Mouse (Mus musculus) kidney, adult 9 months (tissue): ENCODE measurements around the gene Eif2b3.

Experiments
- DNase-seq: peaks from one replicate; pipeline ENCODE4 v3.0.0; 2022

Gene Eif2b3

DNA sequence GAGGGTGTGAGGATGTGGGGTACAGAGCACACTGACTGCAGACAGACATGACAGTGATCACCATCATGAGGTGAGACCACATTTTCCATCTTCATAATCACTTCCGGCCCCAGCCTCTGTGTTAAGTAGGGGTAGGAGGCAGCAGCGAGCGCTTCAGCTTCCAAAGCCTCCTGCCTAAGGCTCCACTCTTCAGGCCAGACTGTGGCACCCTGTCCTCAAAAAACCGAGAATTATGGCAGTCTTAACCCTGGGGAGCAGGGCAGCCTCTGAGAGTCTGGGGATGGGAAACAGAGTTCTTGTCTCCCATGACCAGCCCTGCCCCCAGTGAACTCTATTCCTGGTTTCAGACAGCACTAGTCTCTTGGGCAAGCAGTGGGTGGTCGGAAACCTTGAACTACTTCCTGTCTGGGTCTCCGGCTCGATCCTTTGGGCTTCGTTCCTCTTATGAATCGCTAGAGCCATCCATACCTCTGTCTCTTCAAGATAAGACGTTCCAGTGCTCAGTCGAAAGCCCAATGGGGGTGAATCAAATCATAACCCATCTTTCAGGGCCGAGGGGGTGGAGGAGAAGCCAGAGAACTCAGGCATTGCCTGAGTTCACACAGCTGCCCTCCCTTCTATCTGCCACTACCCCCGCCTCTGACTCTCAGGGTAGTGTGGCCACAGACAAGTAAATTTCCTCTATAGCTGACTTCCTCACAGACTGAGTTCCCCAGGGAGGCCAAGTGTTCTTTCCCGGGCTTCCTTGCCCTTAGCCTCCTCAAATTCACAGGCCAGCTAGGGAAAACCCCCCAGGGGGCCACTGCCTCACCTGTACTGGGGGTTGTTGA lies 105.5 kb downstream of the Eif2b3 start:
- peak; percentile 49 for DNase-seq

- peak; percentile 56 for DNase-seq
Observed at GRCm38 (mm10) chr4:117125348-117125909, 106.2 kb downstream of the Eif2b3 start, which contains the start of gene Btbd19. Gene Btbd19 (minus strand): TSS chr4:117125725.

DNA sequence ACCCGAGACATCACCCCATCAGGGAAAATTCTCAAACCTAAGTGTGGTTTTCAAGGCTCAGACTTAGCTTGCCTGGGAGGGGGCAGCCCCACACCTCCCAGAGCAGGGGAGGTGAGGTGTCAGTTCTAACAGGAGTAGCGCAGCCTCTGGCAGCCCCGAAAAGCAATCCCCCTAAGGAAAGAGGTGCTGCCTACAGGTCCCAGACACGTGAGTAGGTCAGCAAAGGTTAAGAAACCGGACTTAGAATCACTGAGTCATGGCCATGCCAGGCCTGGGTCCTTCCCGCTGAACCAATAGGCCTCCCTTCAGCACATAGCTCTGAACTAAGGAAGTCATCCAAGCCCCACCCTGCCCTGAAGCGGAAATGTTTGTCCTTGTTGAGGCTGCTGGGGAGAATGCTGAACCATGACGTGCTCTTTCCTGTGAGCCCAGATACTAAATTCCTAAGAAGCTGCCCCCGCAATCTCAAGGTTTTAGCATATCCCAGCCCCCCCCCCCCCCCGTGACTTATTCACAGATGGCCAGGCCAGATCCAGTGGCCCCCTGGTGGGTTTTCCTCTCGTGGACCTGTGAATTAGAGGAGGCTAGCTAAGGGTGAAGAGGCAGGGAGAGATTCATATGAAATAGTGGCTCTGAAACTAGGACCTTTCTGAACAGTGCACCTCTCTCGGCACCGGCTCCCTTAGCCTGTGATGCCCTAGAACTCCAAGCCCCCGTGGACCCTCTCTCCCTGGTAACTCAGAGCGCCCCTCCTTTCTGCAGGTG lies 106.9 kb downstream of the Eif2b3 start:
- peak; percentile 84 for DNase-seq

DNA sequence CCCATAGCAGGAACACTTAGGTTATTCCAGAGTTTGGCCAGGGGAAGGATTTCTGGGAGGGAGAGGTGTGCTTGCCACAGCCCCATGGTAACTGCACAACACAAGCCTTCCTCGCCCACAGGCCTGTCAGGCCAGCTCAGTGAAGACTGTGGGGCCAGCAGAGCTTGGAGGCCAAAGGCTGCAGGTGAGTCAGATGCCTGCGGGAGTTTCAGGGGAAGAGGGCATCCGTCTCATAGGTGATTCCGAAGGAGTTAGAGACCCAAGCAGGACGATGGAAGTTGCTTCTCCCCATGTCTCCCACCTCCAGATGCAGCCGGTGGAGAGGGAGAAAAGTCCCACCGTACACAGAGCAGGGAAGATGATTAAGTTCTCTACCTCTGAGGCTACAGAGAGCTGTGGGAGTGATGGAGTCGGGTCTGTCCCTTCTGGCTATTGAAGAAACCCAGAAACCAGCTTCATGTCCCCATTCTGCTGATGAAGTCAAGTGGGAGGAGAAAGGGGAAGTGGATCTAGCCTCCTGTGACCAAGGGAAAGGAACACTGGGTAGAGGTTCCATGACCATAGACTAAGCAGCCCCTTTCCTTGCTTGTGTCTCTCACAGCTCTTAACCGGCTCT lies 107.6 kb downstream of the Eif2b3 start, which contains the start of gene Tctex1d4:
Tctex1d4 (plus strand) TSS at position 120 of the 616 bp plus-strand sequence.
- DNase-seq: no peak

DNA sequence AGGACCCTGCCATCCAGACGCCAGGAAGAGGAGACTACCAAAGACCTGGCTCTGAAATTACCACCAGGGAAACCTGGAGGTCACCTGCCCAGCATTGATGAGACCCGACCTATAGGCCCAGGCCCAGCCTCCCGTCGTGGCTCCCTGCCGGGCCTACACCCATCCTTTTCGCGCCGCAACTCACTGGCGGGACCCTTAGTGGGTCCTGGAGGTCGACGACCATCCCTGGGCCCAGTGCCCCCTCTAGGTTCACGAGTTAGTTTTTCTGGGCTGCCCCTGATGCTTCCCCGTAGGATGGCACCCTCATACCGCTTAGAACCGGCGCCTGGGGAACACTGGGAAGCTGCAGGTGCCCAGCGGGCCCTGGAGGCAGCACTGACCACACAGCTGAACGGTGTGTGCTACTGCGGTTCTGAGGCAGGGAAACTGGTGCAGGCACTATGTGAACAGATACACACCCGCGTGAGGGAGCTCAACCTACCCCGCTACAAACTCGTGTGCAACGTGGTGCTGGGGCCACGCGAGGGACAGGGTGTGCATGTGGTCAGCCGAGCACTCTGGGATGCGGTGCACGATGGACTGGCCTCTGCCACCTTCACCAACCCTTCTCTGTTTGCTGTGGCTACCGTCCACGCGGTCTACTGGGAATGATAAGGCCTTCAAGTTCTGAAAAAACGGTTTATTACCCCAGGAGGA lies 108.9 kb downstream of the Eif2b3 start:
- DNase-seq: no peak

DNA sequence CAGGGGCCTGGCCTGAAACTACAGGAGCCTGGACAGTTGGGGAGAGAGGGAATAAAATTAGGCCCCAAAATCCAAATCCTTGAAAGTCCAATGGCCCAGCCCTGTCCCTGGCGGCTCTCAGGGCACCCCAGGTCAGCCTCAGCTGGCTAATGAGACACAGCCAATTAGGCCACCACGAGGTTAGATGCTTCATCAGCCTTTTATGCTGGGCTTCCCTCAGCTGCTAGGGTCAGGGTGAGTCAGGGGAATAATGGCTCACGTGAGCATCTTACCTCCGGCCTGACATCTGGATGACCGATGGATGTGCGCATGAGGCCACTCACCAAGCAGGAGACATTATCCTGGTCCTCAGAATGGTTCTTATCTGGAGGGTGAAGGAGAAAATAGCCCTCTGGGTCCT lies 111.6 kb downstream of the Eif2b3 start:
- DNase-seq: peak; percentile 42

DNA sequence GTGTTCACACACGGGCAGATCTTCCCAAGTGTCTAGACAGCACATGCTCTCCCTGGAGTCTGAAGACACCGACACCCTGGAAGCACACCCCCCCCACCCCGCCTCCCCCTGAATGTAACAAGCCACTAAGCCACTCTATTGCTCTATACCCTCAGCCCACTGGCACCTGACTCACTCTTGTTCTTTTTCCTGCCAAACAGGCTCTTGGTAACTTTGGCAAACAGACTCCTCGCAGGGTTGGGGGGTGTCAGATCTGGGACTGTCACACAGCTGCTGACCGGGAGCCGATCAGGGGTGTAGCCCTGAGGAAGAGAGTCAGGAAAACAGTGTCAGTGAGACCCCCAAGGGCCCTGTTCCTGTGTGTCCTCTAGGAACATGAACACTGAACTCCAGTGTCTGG lies 112.0 kb downstream of the Eif2b3 start:
- no peak for DNase-seq

DNA sequence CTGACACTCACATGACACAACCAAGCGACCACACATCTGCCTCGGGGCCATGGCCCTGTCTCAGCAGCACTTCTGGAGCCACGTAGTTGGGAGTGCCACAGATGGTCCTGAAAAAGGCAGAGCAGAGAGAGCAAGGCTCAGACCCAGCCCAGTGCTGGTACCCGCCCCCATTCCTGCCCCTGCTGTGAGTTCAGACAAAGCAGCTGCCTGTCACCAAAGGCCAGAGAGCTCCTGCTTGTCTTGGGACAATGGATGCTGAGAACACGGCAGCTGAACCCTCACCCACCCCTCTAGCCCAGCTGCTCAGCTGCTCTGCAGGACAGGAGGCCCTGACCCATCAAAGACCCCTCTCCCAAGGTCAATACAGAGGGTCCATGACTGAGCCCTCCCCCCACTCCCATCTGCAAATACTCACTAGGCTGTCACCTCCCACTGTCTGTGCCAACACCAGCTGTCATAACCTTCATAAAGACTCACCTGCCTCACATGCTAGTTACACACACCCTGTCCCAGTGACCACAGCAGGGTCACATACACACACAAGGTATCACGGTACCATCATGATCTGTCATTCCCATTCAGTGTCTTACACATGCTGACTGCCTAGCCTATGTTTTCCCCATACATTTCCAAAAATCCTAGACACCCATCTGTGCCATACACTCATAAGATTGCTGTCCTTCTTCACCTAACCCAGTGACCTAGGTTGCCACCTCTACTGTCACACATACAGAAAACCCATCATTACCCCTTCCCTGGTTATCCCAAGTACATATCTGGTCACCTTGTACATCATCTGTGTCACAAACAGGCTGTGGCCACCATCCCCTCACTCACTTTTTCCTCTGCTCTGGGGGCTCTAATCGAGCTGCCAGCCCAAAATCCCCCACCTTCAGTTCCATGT lies 112.9 kb downstream of the Eif2b3 start:
- no peak for DNase-seq

GRCm38 (mm10) chr4:117132794-117133143 lies 113.6 kb downstream of the Eif2b3 start:
- DNase-seq: no peak

GRCm38 (mm10) chr4:117133366-117133796 lies 114.2 kb downstream of the Eif2b3 start:
- DNase-seq: no peak

- DNase-seq: peak; percentile 98
Observed at GRCm38 (mm10) chr4:117133817-117134600, 114.8 kb downstream of the Eif2b3 start, which contains the start of gene Plk3. Gene Plk3 (minus strand): TSS chr4:117133963.

- peak; percentile 50 for DNase-seq
Observed at GRCm38 (mm10) chr4:117134601-117134995, 115.4 kb downstream of the Eif2b3 start.

- DNase-seq: peak; percentile 98
Observed at GRCm38 (mm10) chr4:117136034-117136433, 116.8 kb downstream of the Eif2b3 start.
